Comparison of ENCODE assay signal across 14 mouse cellular contexts in the genomic region with DNA sequence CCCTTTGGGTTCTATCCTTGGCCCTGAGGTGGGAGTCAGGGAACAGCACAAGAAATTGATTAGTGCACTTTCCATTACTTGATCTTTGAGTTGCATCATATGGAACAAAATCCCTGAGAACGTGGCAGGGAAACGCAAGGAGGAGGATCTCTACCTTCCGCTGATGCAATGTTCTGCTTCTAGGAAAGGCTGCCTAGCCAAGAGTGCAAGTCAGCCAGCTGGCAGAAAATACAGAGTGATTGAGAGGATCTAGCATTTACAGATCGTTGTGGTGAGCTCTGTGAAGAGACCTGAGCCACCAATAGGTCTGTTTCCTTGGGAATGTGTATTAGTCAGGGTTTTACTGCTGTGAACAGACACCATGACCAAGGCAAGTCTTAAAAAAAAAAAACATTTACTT.
"Had no signal": no experiment of that assay in that cellular context is flagged by ENCODE, and none has a peak within 500 bp of the region (broad histone marks: within the 10 kb centered on the region; RNA-seq: fewer than 3 reads in every experiment).

No protein-coding gene starts in this region.

- DNase-seq: gastrocnemius, adult 2 months; gastrocnemius, postnatal 10 days; gastrocnemius, postnatal 25 days; heart, adult 11 months; heart, adult 2 months; heart, postnatal 14 days; heart, postnatal 4 days; kidney, adult 18-20 months; kidney, adult 8-10 months; kidney, postnatal 10 days; kidney, postnatal 25 days; kidney, postnatal 4 days; liver; liver, embryonic 13.5 days had no signal
